In genomic region chr5:151407493-151407892, GRCm38 (mm10) we compare ENCODE assay signal across 27 mouse cellular contexts. TPM values are rescaled to one million over a fixed set of nuclear protein-coding genes. Genes with fewer than 3 reads are reported as not detected.
A peak's percentile ranks its signal among the peaks of the same experiment; 100 is the strongest.
DNase-seq lines count a peak whose midpoint lies in the region; ATAC-seq and TF ChIP-seq lines count a peak whose summit lies in the region.
"Had no signal": no experiment of that assay in that cellular context is flagged by ENCODE, and none has a peak within 500 bp of the region (broad histone marks: within the 10 kb centered on the region; RNA-seq: fewer than 3 reads in every experiment).

No protein-coding gene starts in this region.

- H3K27ac ChIP-seq in hindbrain, embryonic 13.5 days, result 0 out of 2 replicates have a peak overlapping the region, but pooled peaks have one; percentile 35
- no peak overlapping the region for H3K27ac ChIP-seq in hindbrain, embryonic 11.5 days (ENCODE audit: low read depth, low read length)
- H3K27ac ChIP-seq in liver, adult 2 months (replicated peaks; ENCODE audit: insufficient read depth, low read depth, low read length), result peak overlapping the region; percentile 99
- H3K27ac ChIP-seq in midbrain, embryonic 11.5 days (ENCODE audit: low read depth, low read length), result no peak overlapping the region
- H3K27ac ChIP-seq in midbrain, embryonic 16.5 days (ENCODE audit: low read length), result no peak overlapping the region
- H3K27ac ChIP-seq: embryonic facial prominence, embryonic 12.5 days; forebrain, embryonic 13.5 days; heart, adult 2 months; heart, embryonic 15.5 days had no signal

- no peak overlapping the region for H3K4me3 ChIP-seq in hindbrain, embryonic 13.5 days
- no peak overlapping the region for H3K4me3 ChIP-seq in hindbrain, embryonic 11.5 days (ENCODE audit: low read depth, low read length)
- no peak overlapping the region; the same call in 1 of the 2 replicates for H3K4me3 ChIP-seq in liver, adult 2 months (ENCODE audit: insufficient read depth, low read depth, low read length)
- H3K4me3 ChIP-seq in midbrain, embryonic 11.5 days (ENCODE audit: low read depth, low read length), result no peak overlapping the region
- no peak overlapping the region for H3K4me3 ChIP-seq in midbrain, embryonic 16.5 days (ENCODE audit: low read depth, low read length)
- H3K4me3 ChIP-seq: embryonic facial prominence, embryonic 12.5 days; forebrain, embryonic 13.5 days; heart, adult 2 months; heart, embryonic 15.5 days had no signal

- H3K9me3 ChIP-seq in hindbrain, embryonic 13.5 days, result no peaks in the 10 kb centered on the region
- no peaks in the 10 kb centered on the region for H3K9me3 ChIP-seq in hindbrain, embryonic 11.5 days (ENCODE audit: control insufficient read depth, low read length)
- no peaks in the 10 kb centered on the region for H3K9me3 ChIP-seq in midbrain, embryonic 11.5 days (ENCODE audit: control insufficient read depth, low read length)
- H3K9me3 ChIP-seq in midbrain, embryonic 16.5 days (replicated peaks; ENCODE audit: control insufficient read depth, low read length, poor library complexity, severe bottlenecking), result no peaks in the 10 kb centered on the region
- H3K9me3 ChIP-seq: embryonic facial prominence, embryonic 12.5 days; forebrain, embryonic 13.5 days; heart, embryonic 15.5 days had no signal

- H3K4me1 ChIP-seq in hindbrain, embryonic 13.5 days (replicated peaks), result peaks cover 11% of the 10 kb centered on the region
- H3K4me1 ChIP-seq in hindbrain, embryonic 11.5 days (replicated peaks; ENCODE audit: control insufficient read depth, insufficient read depth, low read length), result no peaks in the 10 kb centered on the region; the same call in 1 of the 2 replicates
- peaks cover 18% of the 10 kb centered on the region for H3K4me1 ChIP-seq in liver, adult 2 months (ENCODE audit: control insufficient read depth, insufficient read depth, low read length)
- H3K4me1 ChIP-seq in midbrain, embryonic 11.5 days (ENCODE audit: control insufficient read depth, insufficient read depth, low read length), result no peaks in the 10 kb centered on the region; the same call in 1 of the 2 replicates
- H3K4me1 ChIP-seq in midbrain, embryonic 16.5 days (ENCODE audit: control insufficient read depth, insufficient read depth, low read length), result peaks cover 3% of the 10 kb centered on the region; the same call in 1 of the 2 replicates
- H3K4me1 ChIP-seq: embryonic facial prominence, embryonic 12.5 days; heart, embryonic 15.5 days had no signal

- no peak for ATAC-seq in hindbrain, embryonic 13.5 days (ENCODE audit: low FRiP score)
- ATAC-seq in hindbrain, embryonic 11.5 days (ENCODE audit: low FRiP score), result no peak
- ATAC-seq in midbrain, embryonic 11.5 days (ENCODE audit: low FRiP score), result no peak
- no peak for ATAC-seq in midbrain, embryonic 16.5 days
- ATAC-seq: forebrain, embryonic 13.5 days; forebrain, postnatal 0 days had no signal

- DNase-seq in hindbrain, embryonic 11.5 days (ENCODE audit: low spot score), result no peak
- peak; percentile 76 for DNase-seq in liver, adult 2 months (ENCODE audit: extremely low read depth, low read depth, low spot score)
- no peak for DNase-seq in liver
- DNase-seq in midbrain, embryonic 11.5 days (ENCODE audit: low spot score, missing footprints), result peak; percentile 17
- no peak for DNase-seq in layer of hippocampus, adult 9-11 months
- DNase-seq: adrenal gland, postnatal 10 days; cerebellum, adult 11 months; cerebellum, adult 8-10 months; cerebellum, postnatal 14 days; embryo, embryonic 11 days; forebrain, postnatal 0 days; gastrocnemius, postnatal 14 days; heart, adult 2 months; heart, postnatal 14 days had no signal

- no peaks in the 10 kb centered on the region for H3K36me3 ChIP-seq in hindbrain, embryonic 13.5 days
- H3K36me3 ChIP-seq in hindbrain, embryonic 11.5 days (ENCODE audit: control insufficient read depth, insufficient read depth, low read length), result no peaks in the 10 kb centered on the region
- no peaks in the 10 kb centered on the region for H3K36me3 ChIP-seq in liver, adult 2 months (ENCODE audit: control insufficient read depth, insufficient read depth, low read length)
- H3K36me3 ChIP-seq in midbrain, embryonic 11.5 days (ENCODE audit: control insufficient read depth, insufficient read depth, low read length), result no peaks in the 10 kb centered on the region
- H3K36me3 ChIP-seq in midbrain, embryonic 16.5 days (ENCODE audit: control insufficient read depth, insufficient read depth, low read length), result no peaks in the 10 kb centered on the region
- H3K36me3 ChIP-seq: embryonic facial prominence, embryonic 12.5 days; heart, embryonic 15.5 days had no signal

- no peak for TF ChIP-seq POLR2A in liver, adult 2 months (IDR thresholded peaks at IDR 0.05; ENCODE audit: extremely low read depth, insufficient read depth, low read length)

- H3K27me3 ChIP-seq in hindbrain, embryonic 13.5 days, result no peaks in the 10 kb centered on the region
- H3K27me3 ChIP-seq in hindbrain, embryonic 11.5 days (ENCODE audit: control insufficient read depth, insufficient read depth, low read length), result no peaks in the 10 kb centered on the region
- no peaks in the 10 kb centered on the region for H3K27me3 ChIP-seq in liver, adult 2 months (ENCODE audit: control insufficient read depth, insufficient read depth, low read length)
- no peaks in the 10 kb centered on the region for H3K27me3 ChIP-seq in midbrain, embryonic 11.5 days (ENCODE audit: control insufficient read depth, insufficient read depth, low read length)
- no peaks in the 10 kb centered on the region for H3K27me3 ChIP-seq in midbrain, embryonic 16.5 days (ENCODE audit: control insufficient read depth, insufficient read depth, low read depth, low read length)
- H3K27me3 ChIP-seq: embryonic facial prominence, embryonic 12.5 days; heart, embryonic 15.5 days had no signal

- no peak overlapping the region for H3K9ac ChIP-seq in hindbrain, embryonic 13.5 days
- no peak overlapping the region for H3K9ac ChIP-seq in hindbrain, embryonic 11.5 days (ENCODE audit: low read depth, low read length)
- no peak overlapping the region for H3K9ac ChIP-seq in liver, adult 2 months (ENCODE audit: low read depth, low read length)
- no peak overlapping the region for H3K9ac ChIP-seq in midbrain, embryonic 11.5 days (ENCODE audit: low read length)
- H3K9ac ChIP-seq in midbrain, embryonic 16.5 days (ENCODE audit: low read depth, low read length), result no peak overlapping the region
- H3K9ac ChIP-seq: embryonic facial prominence, embryonic 12.5 days; forebrain, embryonic 13.5 days; forebrain, postnatal 0 days; heart, embryonic 15.5 days had no signal

- 87% methylated on average over 3 of the region's 3 CpGs for WGBS in hindbrain, embryonic 13.5 days
- WGBS in hindbrain, embryonic 11.5 days, result 86% methylated on average over 3 of the region's 3 CpGs
- 29% methylated on average over 3 of the region's 3 CpGs for WGBS in liver, adult 2 months
- 93% methylated on average over 3 of the region's 3 CpGs for WGBS in midbrain, embryonic 11.5 days
- 95% methylated on average over 3 of the region's 3 CpGs for WGBS in midbrain, embryonic 16.5 days

- H3K4me2 ChIP-seq in hindbrain, embryonic 13.5 days, result no peak overlapping the region
- no peak overlapping the region for H3K4me2 ChIP-seq in hindbrain, embryonic 11.5 days (replicated peaks; ENCODE audit: low read depth, low read length)
- no peak overlapping the region for H3K4me2 ChIP-seq in midbrain, embryonic 11.5 days
- no peak overlapping the region for H3K4me2 ChIP-seq in midbrain, embryonic 16.5 days (ENCODE audit: low read length)
- H3K4me2 ChIP-seq: embryonic facial prominence, embryonic 12.5 days; forebrain, embryonic 13.5 days; heart, embryonic 11.5 days; heart, embryonic 15.5 days had no signal

- no peaks in the 10 kb centered on the region for H3K79me2 ChIP-seq in liver, adult 2 months (ENCODE audit: control insufficient read depth, insufficient read depth, low read length)

- TF ChIP-seq CTCF in liver, adult 2 months (IDR thresholded peaks at IDR 0.05; ENCODE audit: low read depth, low read length), result no peak

RNA-seq across cellular contexts. Expression of gene Gm42906, which starts 20.5 kb away (rescaled TPM):
- polyA plus RNA-seq in hindbrain, embryonic 13.5 days (2015; fragmentation: Nextera tagmentation; extraction: Ambion mirVana), result not detected in 2 replicates
- polyA plus RNA-seq in hindbrain, embryonic 11.5 days (2014; fragmentation: Nextera tagmentation; extraction: Ambion mirVana), result not detected in 2 replicates
- not detected in 2 replicates for total RNA-seq in liver, adult 2 months (2014; rRNA removed)
- not detected in 2 replicates for polyA plus RNA-seq in liver, adult 2 months (2012; rRNA removed)
- polyA plus RNA-seq in midbrain, embryonic 11.5 days (2014; fragmentation: Nextera tagmentation; extraction: Ambion mirVana), result not detected in 2 replicates
- polyA plus RNA-seq in midbrain, embryonic 16.5 days (2015; fragmentation: Nextera tagmentation; extraction: Ambion mirVana), result not detected in 2 replicates
- total RNA-seq: adrenal gland, postnatal 10 days; adrenal gland, postnatal 4 days; common myeloid progenitor, adult 5-6 weeks; forebrain, postnatal 0 days; hematopoietic stem cell, adult 5-6 weeks; MEL had no signal
- polyA plus RNA-seq: brain, embryonic 14.5 days; C2C12; embryonic facial prominence, embryonic 12.5 days; forebrain, embryonic 13.5 days; forebrain, postnatal 0 days; gonadal fat pad, adult 2 months; heart, adult 2 months; heart, embryonic 11.5 days had no signal

Comparison
In these comparisons a context has a peak if more than half of its experiments do, and no peak if none do; other contexts are left out.
1. H3K27ac ChIP-seq: peak in hindbrain, embryonic 13.5 days (single experiment) and liver, adult 2 months (single experiment); none in hindbrain, embryonic 11.5 days (single experiment), midbrain, embryonic 11.5 days (single experiment) and midbrain, embryonic 16.5 days (single experiment).
2. DNase-seq: peak in liver, adult 2 months (single experiment) and midbrain, embryonic 11.5 days (single experiment); none in hindbrain, embryonic 11.5 days (single experiment), liver (single experiment) and layer of hippocampus, adult 9-11 months (single experiment).